16 mouse cellular contexts compared by ENCODE assay signal in the genomic region with DNA sequence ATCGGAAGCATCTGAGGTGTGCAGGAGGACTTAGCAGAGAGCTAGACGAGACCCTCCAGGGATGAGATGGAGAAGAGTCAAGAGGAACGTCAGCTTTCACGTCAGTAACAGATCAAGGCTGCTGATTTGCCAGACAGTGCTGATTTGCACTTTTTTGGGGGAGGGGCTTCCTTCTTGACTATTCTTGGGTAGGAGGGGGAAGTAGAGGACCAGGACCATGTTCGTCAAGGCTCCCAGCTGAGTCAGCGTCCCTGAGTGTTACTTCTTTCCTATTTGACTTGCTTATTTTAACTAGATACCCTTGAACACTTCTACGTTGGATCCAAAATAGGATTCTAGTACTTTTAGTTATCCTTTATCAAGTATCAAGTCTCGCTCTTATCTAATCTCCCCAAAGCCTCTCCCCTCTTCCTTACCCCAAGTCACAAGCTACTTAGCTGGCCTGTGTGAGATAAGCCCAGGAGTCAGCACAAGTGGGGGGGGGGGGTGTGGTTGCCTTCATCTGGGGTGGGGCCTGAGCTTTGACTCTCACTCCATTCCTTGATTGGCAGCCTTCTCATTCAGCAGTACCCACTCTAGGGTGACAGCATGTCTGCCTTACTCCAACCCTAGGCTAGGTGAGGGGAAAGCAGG.
"Had no signal": no experiment of that assay in that cellular context is flagged by ENCODE, and none has a peak within 500 bp of the region (broad histone marks: within the 10 kb centered on the region; RNA-seq: fewer than 3 reads in every experiment).

No protein-coding gene starts in this region.

- H3K4me1 ChIP-seq: intestine, embryonic 15.5 days; lung, embryonic 15.5 days; megakaryocyte, embryonic 14.5 days; midbrain, embryonic 15.5 days; neural tube, embryonic 13.5 days had no signal

- H3K9me3 ChIP-seq: intestine, embryonic 15.5 days; lung, embryonic 15.5 days; midbrain, embryonic 15.5 days; neural tube, embryonic 13.5 days had no signal

- H3K27me3 ChIP-seq: intestine, embryonic 15.5 days; limb, embryonic 12.5 days; lung, embryonic 15.5 days; neural tube, embryonic 13.5 days had no signal

- H3K9ac ChIP-seq: intestine, embryonic 15.5 days; limb, embryonic 12.5 days; lung, embryonic 15.5 days; midbrain, embryonic 15.5 days; neural tube, embryonic 13.5 days had no signal

- H3K4me2 ChIP-seq: intestine, embryonic 15.5 days; limb, embryonic 12.5 days; lung, embryonic 15.5 days; midbrain, embryonic 11.5 days; midbrain, embryonic 15.5 days; neural tube, embryonic 13.5 days had no signal

- ATAC-seq: intestine, embryonic 15.5 days; midbrain, embryonic 15.5 days had no signal

- H3K4me3 ChIP-seq: intestine, embryonic 15.5 days; left cerebral cortex, adult 2 months; limb, embryonic 12.5 days; lung, embryonic 15.5 days; megakaryocyte, embryonic 14.5 days; midbrain, embryonic 15.5 days; neural tube, embryonic 13.5 days had no signal

- H3K36me3 ChIP-seq: intestine, embryonic 15.5 days; limb, embryonic 12.5 days; lung, embryonic 15.5 days; midbrain, embryonic 15.5 days; neural tube, embryonic 13.5 days had no signal

- DNase-seq: kidney, adult 18-20 months; kidney, postnatal 14 days; lung, postnatal 14 days; retina, postnatal 1 day; right cerebral cortex, postnatal 4 days; spleen, adult 18-20 months; thymus, postnatal 36 days had no signal

- H3K27ac ChIP-seq: intestine, embryonic 15.5 days; left cerebral cortex, adult 2 months; limb, embryonic 12.5 days; lung, embryonic 15.5 days; macrophage; midbrain, embryonic 15.5 days; neural tube, embryonic 13.5 days had no signal
